Mouse (Mus musculus) limb, embryonic 11.5 days (tissue): ENCODE results near the gene Psmf1. TPM values are rescaled to one million over a fixed set of nuclear protein-coding genes. Genes with fewer than 3 reads are reported as not detected.

ENCODE experiments used
- ATAC-seq: fragments of 200-750 bp; cut with Nextera tagmentation; 2 replicates; pipeline ENCODE4 v1.8.0; 2017; ENCODE audit warnings: low read depth; ENCODE audit not compliant: insufficient number of reproducible peaks, low FRiP score, low TSS enrichment
- DNase-seq: peaks from one replicate; pipeline ENCODE4 v3.0.0-alpha.2; 2015; ENCODE audit warnings: low spot score
- H3K27ac ChIP-seq: fragments of 300-500 bp; sonication (generic); replicated peaks from 2 replicates; pipeline ENCODE4 v1.5.1; 2014; ENCODE audit warnings: low read depth, mild to moderate bottlenecking, low read length
- H3K27me3 ChIP-seq: fragments of 300-500 bp; sonication (generic); 2 replicates; pipeline ENCODE4 v1.6.1; 2014; ENCODE audit warnings: mild to moderate bottlenecking, low read length, mixed read lengths; ENCODE audit not compliant: control insufficient read depth, insufficient read depth
- H3K36me3 ChIP-seq: fragments of 300-500 bp; sonication (generic); 2 replicates; pipeline ENCODE4 v1.6.1; 2014; ENCODE audit warnings: mild to moderate bottlenecking, low read length, moderate library complexity, mixed read lengths; ENCODE audit not compliant: control insufficient read depth, insufficient read depth
- H3K4me1 ChIP-seq: fragments of 300-500 bp; sonication (generic); 2 replicates; pipeline ENCODE4 v1.6.1; 2014; ENCODE audit warnings: low read length, mixed read lengths; ENCODE audit not compliant: control insufficient read depth, insufficient read depth
- H3K4me2 ChIP-seq: fragments of 300-500 bp; sonication (generic); 2 replicates; pipeline ENCODE4 v1.6.1; 2014; ENCODE audit warnings: low read depth, mild to moderate bottlenecking, moderate library complexity; ENCODE audit not compliant: severe bottlenecking
- H3K4me3 ChIP-seq: fragments of 300-500 bp; sonication (generic); 2 replicates; pipeline ENCODE4 v1.5.1; 2014; ENCODE audit warnings: low read depth, low read length
- H3K9ac ChIP-seq: fragments of 300-500 bp; sonication (generic); 2 replicates; pipeline ENCODE4 v1.6.1; 2014; ENCODE audit warnings: mild to moderate bottlenecking, low read length
- H3K9me3 ChIP-seq: fragments of 300-500 bp; sonication (generic); 2 replicates; pipeline ENCODE4 v1.6.1; 2016; ENCODE audit warnings: low read length; ENCODE audit not compliant: control insufficient read depth
- WGBS: fragments of 180-500 bp; shearing (Covaris S2); extraction: QIAGEN DNeasy Blood & Tissue Kit; methylation state at CpG from one replicate; pipeline ENCODE4 v1.1.7; 2014; 5-methylcytosine and 5-hydroxymethylcytosine counted together
- polyA plus RNA-seq: library from polyadenylated mRNA; unstranded; fragments of >200 nt; fragmentation: Nextera tagmentation; extraction: Ambion mirVana; gene quantifications from 2 replicates; pipeline ENCODE4 v1.2.1, GENCODE M21; 2014

Gene Psmf1
- polyA plus RNA-seq, 1 experiment from 2014 or later: 52.8 TPM

GRCm38 (mm10) chr2:151758806-151759353 is 14.9 kb upstream of the Psmf1 start:
- Histone ChIP-seq H3K4me3 (no peak overlapping the region), H3K9ac (no peak overlapping the region), H3K4me2 (no peak overlapping the region), H3K4me1 (peaks cover 8% of the 10 kb centered on the region), H3K36me3 (no peaks in the 10 kb centered on the region), H3K9me3 (no peaks in the 10 kb centered on the region), H3K27me3 (no peaks in the 10 kb centered on the region), H3K27ac (0 out of 2 replicates have a peak overlapping the region, but pooled peaks have one; percentile 39)
- WGBS: 15% methylated on average over 1 of the region's 1 CpGs
- DNase-seq (peak; percentile 50), ATAC-seq (peak; percentile 63; the same call in 1 of the 2 replicates)

DNA sequence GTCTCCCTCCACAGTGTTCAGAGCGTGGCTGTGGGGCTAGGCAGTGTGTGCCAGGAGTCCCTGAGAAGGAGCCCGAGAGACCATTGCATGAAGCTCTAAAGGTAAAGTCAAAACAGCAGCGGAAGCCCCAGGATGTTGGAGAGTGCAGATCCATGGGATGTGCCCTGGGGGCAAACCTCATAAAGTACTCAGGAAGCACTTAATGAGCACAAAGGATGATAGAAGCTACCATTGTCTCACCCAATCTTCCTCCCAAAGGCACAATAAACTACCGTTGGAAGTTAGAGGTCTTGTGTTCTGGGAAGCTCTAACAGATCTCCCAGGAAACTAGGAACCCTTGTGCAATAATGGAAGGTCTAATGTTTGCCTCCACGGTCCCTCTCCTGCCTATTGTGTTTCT is 13.5 kb upstream of the Psmf1 start:
- H3K4me3 ChIP-seq: no peak overlapping the region
- H3K27me3 ChIP-seq: no peaks in the 10 kb centered on the region
- 32% methylated on average over 5 of the region's 5 CpGs for WGBS
- peaks cover 8% of the 10 kb centered on the region for H3K4me1 ChIP-seq
- no peak overlapping the region for H3K4me2 ChIP-seq
- ATAC-seq (no peak), DNase-seq (no peak)
- H3K9ac ChIP-seq: no peak overlapping the region
- H3K36me3 ChIP-seq: no peaks in the 10 kb centered on the region
- H3K9me3 ChIP-seq: no peaks in the 10 kb centered on the region
- no peak overlapping the region for H3K27ac ChIP-seq

- H3K36me3 ChIP-seq: no peaks in the 10 kb centered on the region
- peaks cover 8% of the 10 kb centered on the region for H3K4me1 ChIP-seq
- H3K4me3 ChIP-seq: no peak overlapping the region
- DNase-seq (no peak), ATAC-seq (no peak)
- no peak overlapping the region for H3K4me2 ChIP-seq
- no peaks in the 10 kb centered on the region for H3K27me3 ChIP-seq
- H3K9ac ChIP-seq: no peak overlapping the region
- no peak overlapping the region for H3K27ac ChIP-seq
- H3K9me3 ChIP-seq: no peaks in the 10 kb centered on the region; the same call in 1 of the 2 replicates
- 42% methylated on average over 9 of the region's 9 CpGs for WGBS
These were observed 12.5 kb upstream of the Psmf1 start for GRCm38 (mm10) chr2:151756277-151757061.

- H3K36me3 ChIP-seq: no peaks in the 10 kb centered on the region
- H3K27ac ChIP-seq: no peak overlapping the region
- H3K4me3 ChIP-seq: no peak overlapping the region
- H3K4me2 ChIP-seq: no peak overlapping the region
- no peak for DNase-seq
- H3K9ac ChIP-seq: no peak overlapping the region
- WGBS: 83% methylated on average over 5 of the region's 5 CpGs
- no peaks in the 10 kb centered on the region for H3K27me3 ChIP-seq
- no peaks in the 10 kb centered on the region; the same call in 1 of the 2 replicates for H3K9me3 ChIP-seq
- ATAC-seq: no peak
- H3K4me1 ChIP-seq: no peaks in the 10 kb centered on the region
These were observed 7.3 kb upstream of the Psmf1 start for GRCm38 (mm10) chr2:151751330-151751729.

DNA sequence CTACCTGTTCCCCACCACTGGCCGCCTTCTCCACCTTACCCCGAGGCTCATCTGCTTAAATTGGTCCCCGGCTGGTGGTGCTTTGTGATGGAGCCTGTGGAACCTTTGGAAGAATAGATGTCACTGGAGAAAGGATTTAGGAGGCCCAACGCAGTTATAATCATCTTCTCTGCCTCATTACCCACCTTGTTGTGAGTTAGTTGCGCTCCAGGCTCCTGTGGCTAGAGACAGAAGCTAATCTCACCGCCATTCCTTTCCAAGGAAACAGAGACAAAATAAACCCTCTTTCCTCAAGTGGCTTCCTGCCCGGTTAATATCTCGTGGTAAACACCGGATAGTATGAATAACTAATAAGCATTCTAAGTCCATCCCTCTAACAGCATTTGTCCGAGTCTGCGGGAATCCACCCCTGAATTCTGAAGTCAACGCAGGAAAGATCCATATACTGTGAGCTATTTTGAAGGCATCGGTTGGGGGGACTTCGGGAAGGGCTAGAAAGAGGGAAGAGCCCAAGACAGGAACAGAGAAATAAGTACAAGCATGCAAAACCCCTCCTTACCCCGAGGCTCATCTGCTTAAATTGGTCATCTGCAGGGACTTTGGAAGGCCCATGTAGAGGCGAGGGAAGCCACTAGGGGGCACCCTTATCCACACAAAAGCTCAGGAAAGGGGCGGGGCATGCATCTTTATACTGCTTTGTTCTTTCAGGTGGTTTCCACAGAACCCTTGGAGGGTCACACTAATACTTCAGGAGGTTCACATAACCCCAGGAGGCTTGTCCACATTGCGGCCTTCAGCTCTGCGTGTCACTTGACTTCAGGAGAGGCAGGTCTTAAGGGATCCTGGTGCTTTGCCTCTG is 4.1 kb upstream of the Psmf1 start:
- Histone ChIP-seq H3K27me3 (no peaks in the 10 kb centered on the region), H3K36me3 (no peaks in the 10 kb centered on the region), H3K9ac (no peak overlapping the region), H3K4me2 (no peak overlapping the region), H3K27ac (no peak overlapping the region), H3K4me3 (no peak overlapping the region), H3K9me3 (no peaks in the 10 kb centered on the region; the same call in 1 of the 2 replicates), H3K4me1 (no peaks in the 10 kb centered on the region)
- whole genome bisulfite sequencing: 41% methylated on average over 19 of the region's 19 CpGs
- DNase-seq: peak; percentile 95
- peak; percentile 48; the same call in 1 of the 2 replicates for ATAC-seq

DNA sequence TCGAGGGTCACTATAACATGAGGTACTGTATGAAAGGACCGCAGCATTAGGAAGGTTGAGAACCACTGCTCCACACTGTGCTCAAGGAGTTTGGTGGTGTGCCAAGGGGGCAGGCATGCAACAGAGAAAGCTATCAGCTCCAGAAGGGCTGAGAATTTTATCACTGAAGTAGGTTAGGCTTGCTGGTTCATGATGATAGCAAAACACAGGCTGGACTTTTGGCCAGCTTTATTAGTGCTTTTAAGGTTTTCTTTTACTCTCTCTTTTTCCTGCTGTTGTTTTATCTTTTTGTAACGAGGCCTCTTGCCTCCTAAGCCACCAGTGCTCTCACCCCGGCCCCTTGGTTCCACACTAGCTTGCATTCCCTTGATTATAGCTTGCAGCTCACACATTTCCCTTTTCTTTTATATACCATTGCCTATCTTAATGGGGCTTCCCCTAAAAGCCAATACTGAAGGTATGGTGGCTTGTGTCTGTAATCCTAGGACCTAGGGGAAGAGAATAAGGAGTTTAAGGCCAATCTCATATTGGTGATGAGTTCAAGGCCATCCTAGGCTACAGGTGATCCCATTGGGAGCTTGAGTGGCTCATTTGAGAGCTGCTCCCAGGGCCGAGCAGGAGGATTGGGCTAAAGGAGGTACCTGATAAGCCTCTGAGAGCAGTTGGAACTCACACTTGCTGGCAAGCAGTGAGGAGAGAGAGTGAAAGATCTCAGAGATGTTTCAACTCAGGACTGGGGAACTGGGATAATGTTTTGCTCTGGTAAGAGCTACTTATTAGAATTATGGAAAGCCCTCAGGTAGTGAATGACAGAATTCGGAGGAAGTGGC is 921 bp downstream of the Psmf1 start:
- DNase-seq (no peak), ATAC-seq (no peak)
- H3K4me2 ChIP-seq: no peak overlapping the region
- peaks cover 5% of the 10 kb centered on the region; the same call in 1 of the 2 replicates for H3K4me1 ChIP-seq
- no peaks in the 10 kb centered on the region for H3K36me3 ChIP-seq
- H3K27ac ChIP-seq: no peak overlapping the region
- no peaks in the 10 kb centered on the region for H3K9me3 ChIP-seq
- H3K4me3 ChIP-seq: no peak overlapping the region
- no peaks in the 10 kb centered on the region for H3K27me3 ChIP-seq
- WGBS: 74% methylated on average over 6 of the region's 6 CpGs
- H3K9ac ChIP-seq: no peak overlapping the region

GRCm38 (mm10) chr2:151742084-151742483 is 1.9 kb downstream of the Psmf1 start:
- no peak for DNase-seq
- no peak overlapping the region for H3K4me3 ChIP-seq
- H3K36me3 ChIP-seq: no peaks in the 10 kb centered on the region
- no peak for ATAC-seq
- no peak overlapping the region for H3K4me2 ChIP-seq
- 97% methylated on average over 1 of the region's 1 CpGs for WGBS
- no peaks in the 10 kb centered on the region for H3K27me3 ChIP-seq
- H3K4me1 ChIP-seq: peaks cover 5% of the 10 kb centered on the region; the same call in 1 of the 2 replicates
- H3K27ac ChIP-seq: no peak overlapping the region
- no peaks in the 10 kb centered on the region for H3K9me3 ChIP-seq
- H3K9ac ChIP-seq: no peak overlapping the region
